Mouse (Mus musculus): ENCODE measurements around the gene Stx16. TPM values are rescaled to one million over a fixed set of nuclear protein-coding genes. Genes with fewer than 3 reads are reported as not detected.

Gene Stx16
- total RNA-seq, 2 experiments from 2014 or later, result 51.0 to 65.6 TPM

DNA sequence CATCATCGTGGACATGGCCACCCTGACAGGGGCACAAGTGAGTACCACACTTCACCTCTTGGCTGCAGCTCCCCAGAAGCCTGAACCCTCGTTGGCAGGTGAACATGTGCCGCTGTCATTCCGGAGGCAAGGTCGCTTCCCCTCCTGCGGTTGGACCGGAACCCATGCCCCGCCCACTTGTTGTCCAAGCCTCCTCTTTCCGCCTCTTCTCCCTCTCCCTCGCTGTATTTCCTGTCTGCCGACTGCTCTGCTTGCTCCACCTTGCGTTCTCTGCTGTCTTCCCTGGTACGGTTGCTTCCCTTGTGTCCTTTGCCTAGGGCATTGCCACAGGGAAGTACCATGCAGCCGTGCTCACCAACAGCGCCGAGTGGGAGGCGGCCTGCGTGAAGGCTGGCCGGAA is 44.5 kb downstream of the Stx16 start:
- DNase-seq (ENCODE audit: low spot score in 2 of 2), result no peak
- intact Hi-C loops (cut with DNase I), result no loop called here

DNA sequence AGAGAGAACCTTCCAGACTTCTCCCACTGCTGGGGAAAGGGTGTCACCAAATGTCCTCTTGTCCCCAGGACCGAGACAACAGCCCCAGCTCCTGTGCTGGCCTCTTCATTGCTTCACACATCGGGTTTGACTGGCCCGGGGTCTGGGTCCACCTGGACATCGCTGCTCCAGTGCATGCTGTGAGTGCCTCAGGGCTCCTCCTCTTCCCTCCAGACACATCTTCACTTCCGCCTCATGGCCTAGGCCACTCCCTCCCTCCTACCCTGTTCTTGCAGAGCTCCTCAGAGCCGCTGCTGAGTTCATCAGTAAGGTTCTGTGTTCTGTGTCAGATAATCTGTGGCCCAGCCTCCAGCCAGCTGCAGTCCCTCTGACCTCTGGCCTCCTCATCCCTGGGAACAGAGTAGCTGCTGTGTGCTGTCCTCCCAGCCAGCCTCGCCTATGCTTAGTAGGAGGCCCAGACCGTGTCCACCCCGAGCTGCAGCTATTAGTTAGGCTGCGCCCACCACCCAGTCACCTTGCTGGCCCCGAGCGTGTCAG is 45.4 kb downstream of the Stx16 start:
- no peak for DNase-seq (ENCODE audit: low spot score in 2 of 2)
- intact Hi-C loops (cut with DNase I), result no loop called here

DNA sequence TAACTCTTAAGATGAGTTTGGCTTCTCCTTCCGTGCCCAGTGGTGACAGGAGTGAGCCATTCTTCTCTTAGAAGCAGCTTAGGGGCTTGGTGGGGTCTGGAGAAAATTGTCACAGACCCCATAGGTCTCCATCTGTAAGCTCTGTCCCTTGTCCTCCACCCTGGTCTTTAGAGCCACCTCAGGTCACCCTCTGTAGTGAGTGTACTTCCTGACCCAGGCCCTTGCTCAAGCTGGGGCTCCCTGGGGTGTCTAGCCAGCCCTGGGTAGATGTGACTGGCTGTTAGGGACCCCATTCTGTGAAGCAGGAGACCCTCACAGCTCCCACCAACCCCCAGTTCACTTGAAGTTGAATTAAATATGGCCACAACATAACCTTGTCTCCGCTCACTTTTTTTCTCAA is 46.2 kb downstream of the Stx16 start:
- DNase-seq (ENCODE audit: low spot score in 2 of 2), result no peak

DNA sequence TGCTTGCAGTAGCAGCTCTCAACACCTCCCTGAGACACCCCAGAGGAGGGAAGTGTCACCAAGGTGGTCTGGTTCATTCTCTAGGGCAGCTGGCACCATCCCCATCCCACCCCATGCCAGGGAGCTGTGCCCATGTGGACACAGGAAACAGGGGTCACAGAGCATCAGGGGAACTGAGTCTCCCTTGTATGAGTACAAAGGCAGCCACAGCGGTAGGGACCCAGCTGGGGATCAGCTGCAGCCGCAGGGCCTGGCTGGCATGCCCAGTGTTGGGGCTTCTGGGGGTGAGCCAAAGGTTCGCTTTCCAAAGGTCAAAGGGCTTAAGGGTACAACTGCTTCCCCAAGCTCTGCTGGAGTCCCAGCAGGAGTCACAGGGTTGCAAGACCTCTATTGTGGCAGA is 47.6 kb downstream of the Stx16 start:
- no peak for DNase-seq (ENCODE audit: low spot score in 2 of 2)
- intact Hi-C loops (cut with DNase I), result no loop called here

More for the DNA sequence above, 46.2 kb downstream of the Stx16 start:
- intact Hi-C loops (cut with DNase I), result no loop called here

DNA sequence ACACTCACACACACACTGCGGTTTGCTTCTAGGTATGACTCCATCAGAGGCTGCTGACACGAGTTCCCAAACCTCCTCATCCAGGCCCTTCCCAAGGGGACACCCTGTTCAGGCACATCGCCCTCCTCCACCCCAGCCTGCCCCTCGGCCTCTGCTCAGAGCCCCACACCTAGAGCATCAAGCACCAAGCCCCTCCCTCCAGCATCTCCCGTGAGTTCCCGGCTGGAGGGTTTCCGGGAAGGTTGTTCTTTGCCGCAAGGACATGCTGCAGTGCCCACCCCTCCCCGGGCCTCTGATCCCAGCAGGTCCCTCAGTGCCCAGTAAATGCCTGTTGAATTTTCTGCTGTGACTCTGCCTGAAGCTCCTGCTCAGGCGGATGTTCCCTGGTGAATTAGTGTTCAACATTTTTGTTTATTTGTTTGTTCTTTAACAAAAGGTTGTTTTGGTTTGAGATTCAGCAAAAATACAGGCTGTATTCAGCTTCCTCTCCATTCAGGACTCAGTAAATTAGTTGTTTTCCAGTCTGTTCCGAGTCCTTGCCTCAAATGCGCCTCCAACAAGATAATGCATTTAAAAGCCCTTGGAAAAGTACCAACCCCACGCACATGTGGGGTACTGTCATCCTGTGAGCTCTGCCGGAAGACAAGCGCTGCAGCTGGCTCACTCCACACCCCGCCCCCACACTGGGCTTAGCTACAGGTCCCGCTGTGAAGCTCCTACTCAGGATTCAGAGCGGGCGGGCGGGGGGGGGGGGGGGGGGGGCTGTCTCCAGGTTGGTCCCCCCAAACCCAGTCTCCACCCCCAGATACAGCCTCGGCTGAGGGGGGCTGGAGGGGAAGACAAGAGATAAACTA is 50.6 kb downstream of the Stx16 start:
- intact Hi-C loops (cut with DNase I), result no loop called here
- peak; percentile 70 to 78 for DNase-seq (ENCODE audit: low spot score in 2 of 2)

DNA sequence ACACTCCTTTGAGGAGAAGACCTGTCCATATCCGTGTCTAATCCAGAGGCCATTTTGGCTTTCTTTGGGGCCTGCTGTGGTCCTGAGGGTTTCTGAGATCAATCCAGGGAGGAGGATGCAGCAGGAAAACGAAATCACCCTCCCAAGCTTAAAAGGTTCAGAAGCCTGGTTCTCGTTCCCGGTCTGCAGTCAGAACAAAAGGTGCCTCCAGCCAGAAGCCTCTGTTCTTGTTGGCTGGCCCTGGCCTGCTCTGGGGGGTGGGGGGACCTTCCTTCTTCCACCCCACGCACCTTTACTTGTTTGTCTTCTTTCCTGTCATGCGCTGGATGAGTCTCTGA is 51.2 kb downstream of the Stx16 start:
- DNase-seq (ENCODE audit: low spot score in 2 of 2), result no peak
- intact Hi-C loops (cut with DNase I), result no loop called here

DNA sequence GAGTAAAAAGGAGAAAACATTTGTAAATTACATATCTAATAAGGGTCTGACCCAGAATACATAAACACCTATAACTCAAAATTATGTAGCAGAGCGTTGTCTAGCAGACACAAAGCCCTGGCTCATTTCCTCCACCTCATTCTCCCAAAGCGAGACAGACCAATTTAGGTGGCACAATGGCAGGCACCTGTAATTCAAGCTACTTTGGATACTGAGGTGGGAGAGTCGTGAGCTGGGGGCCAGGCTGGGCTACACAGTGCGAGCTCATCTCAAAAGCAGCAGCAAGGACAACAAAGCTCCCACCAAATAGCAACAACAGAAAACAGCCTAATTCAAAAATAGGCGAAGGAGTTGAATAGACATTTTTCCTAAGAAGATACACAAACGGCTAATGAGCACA is 52.8 kb downstream of the Stx16 start:
- no peak for DNase-seq (ENCODE audit: low spot score in 2 of 2)
- intact Hi-C loops (cut with DNase I), result no loop called here

DNA sequence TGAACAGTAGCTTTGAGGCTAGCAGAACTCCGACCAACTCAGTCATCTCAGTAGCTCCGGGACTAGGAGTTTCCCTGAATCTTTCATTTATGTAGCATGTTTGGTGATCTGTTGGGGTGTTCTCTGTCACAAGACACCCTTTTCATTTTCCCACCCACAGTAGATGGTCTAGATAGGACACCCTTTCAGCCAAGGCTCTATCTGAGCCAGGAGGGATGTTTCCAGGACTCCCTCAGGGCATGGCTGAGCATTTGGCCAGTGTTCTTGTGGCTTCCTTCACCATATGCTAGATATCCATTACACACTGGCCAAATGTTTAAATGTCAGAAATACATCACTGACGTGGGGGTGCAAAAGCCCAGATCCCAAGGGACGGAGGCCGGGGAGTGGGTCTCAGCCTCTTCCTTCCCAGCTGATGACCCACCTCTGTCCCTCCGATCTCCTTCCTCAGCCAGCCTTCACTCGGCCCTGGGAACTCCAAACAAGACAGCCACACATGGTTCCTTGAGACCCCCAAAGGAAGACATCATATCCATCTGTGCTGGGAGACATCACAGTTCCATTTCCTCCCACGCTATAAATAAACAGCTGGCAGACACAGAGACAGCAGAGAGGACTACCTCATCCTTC is 54.5 kb downstream of the Stx16 start:
- no peak for DNase-seq (ENCODE audit: low spot score in 2 of 2)
- intact Hi-C loops (cut with DNase I), result no loop called here

DNA sequence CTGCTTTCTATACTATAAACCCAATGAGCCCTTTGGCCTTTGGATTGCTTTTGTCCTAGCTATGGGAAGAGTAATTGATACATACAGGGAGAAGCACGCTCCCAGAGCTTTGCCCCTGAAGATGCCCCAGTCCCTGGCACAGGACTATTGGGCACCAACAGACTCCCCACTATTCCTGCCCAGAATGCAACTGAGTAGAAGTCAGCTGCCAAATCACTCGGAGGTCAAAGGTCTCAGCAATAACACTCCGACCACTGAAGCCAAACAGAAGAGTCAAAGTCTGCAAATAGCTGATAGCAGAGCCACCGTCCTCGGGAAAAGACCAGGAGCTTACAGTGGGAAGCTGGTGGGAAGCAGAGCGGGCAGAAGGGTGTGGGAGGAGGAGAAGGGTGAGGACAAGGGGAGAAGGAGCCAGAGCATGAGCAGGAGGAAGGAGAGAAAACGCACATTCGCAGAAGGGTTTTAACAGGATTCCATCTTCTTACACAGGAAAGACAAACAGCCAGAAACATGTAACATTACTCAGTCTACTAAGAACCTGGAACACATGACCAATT is 56.4 kb downstream of the Stx16 start:
- intact Hi-C loops (cut with DNase I), result no loop called here
- no peak for DNase-seq (ENCODE audit: low spot score in 2 of 2)

Other genes starting within 250 kb of the Stx16 start
- 10 to 100 TPM; 12.1 to 12.4 TPM for gene Npepl1, start 34.0 kb downstream of the Stx16 start, total RNA-seq (2021)
- 1,000 to 10,000 TPM; 1,724 to 1,906 TPM for gene Gnas, start 208.0 kb downstream of the Stx16 start, total RNA-seq (2021)